ENCODE assay signal across 8 mouse cellular contexts in genomic region chr2:158113591-158114257, GRCm38 (mm10). TPM values are rescaled to one million over a fixed set of nuclear protein-coding genes. Genes with fewer than 3 reads are reported as not detected.
DNase-seq lines count a peak whose midpoint lies in the region; ATAC-seq and TF ChIP-seq lines count a peak whose summit lies in the region.

No protein-coding gene starts in this region.

- no peaks in the 10 kb centered on the region for H3K27me3 ChIP-seq in kidney, embryonic 14.5 days (ENCODE audit: control insufficient read depth, insufficient read depth, low read length)

- H3K27ac ChIP-seq in kidney, embryonic 14.5 days (ENCODE audit: low read depth, low read length) = peak overlapping the region; percentile 93
- H3K27ac ChIP-seq in left cerebral cortex, adult 2 months = no peak overlapping the region

- WGBS in kidney, embryonic 14.5 days = 27% methylated on average over 9 of the region's 9 CpGs

- intact Hi-C loops in left cerebral cortex, adult 2 months (cut with DNase I) = no loop called here

- H3K4me2 ChIP-seq in kidney, embryonic 14.5 days (replicated peaks; ENCODE audit: low read depth, low read length) = peak overlapping the region; percentile 26

- ATAC-seq in kidney, embryonic 14.5 days (ENCODE audit: low FRiP score, low TSS enrichment) = peak; percentile 58; the same call in 1 of the 2 replicates

- TF ChIP-seq CTCF in left cerebral cortex, adult 2 months (IDR thresholded peaks at IDR 0.05) = no peak

- H3K9ac ChIP-seq in kidney, embryonic 14.5 days (ENCODE audit: low read depth, low read length) = no peak overlapping the region; the same call in 1 of the 2 replicates

- H3K36me3 ChIP-seq in kidney, embryonic 14.5 days (ENCODE audit: control insufficient read depth, insufficient read depth, low read length) = peaks cover 3% of the 10 kb centered on the region; the same call in 1 of the 2 replicates

- no peaks in the 10 kb centered on the region for H3K9me3 ChIP-seq in kidney, embryonic 14.5 days (ENCODE audit: control insufficient read depth, low read length)

- no peak overlapping the region for H3K4me3 ChIP-seq in kidney, embryonic 14.5 days (ENCODE audit: low read length)
- no peak overlapping the region for H3K4me3 ChIP-seq in left cerebral cortex, adult 2 months

- H3K4me1 ChIP-seq in kidney, embryonic 14.5 days (ENCODE audit: control insufficient read depth, insufficient read depth, low read length) = peaks cover 28% of the 10 kb centered on the region

- peak; percentile 19 for DNase-seq in spleen, adult 12 weeks (ENCODE audit: low spot score)
- no peak for DNase-seq in spleen, adult 18-20 months
- peak; percentile 55 for DNase-seq in gastrocnemius, postnatal 25 days
- peak; percentile 85 for DNase-seq in lung, postnatal 14 days
- DNase-seq in left cerebral cortex, adult 2 months (ENCODE audit: extremely low spot score in 1 of 2, low spot score in 2 of 2) = no peak
- no peak for DNase-seq in right cerebral cortex, adult 2 months (ENCODE audit: low spot score in 2 of 2)
- DNase-seq in cerebellum, adult 11-12 months = no peak

RNA-seq across cellular contexts. Expression of gene Tgm2, which starts 32.5 kb away (rescaled TPM):
- 10 to 100 TPM; 47.9 to 52.3 TPM for total RNA-seq in gastrocnemius, postnatal 25 days (2021)
- 15.3 and 17.3 TPM in 2 replicates for polyA plus RNA-seq in kidney, embryonic 14.5 days (2014; fragmentation: Nextera tagmentation; extraction: Ambion mirVana)
- 10 to 100 TPM; 12.9 to 14.6 TPM for total RNA-seq in left cerebral cortex, adult 2 months (2021)

Comparison
In these comparisons a context has a peak if more than half of its experiments do, and no peak if none do; other contexts are left out.
1. DNase-seq: peak in spleen, adult 12 weeks (single experiment), gastrocnemius, postnatal 25 days (single experiment) and lung, postnatal 14 days (single experiment); none in spleen, adult 18-20 months (0 of 2), left cerebral cortex, adult 2 months (0 of 2), right cerebral cortex, adult 2 months (0 of 2) and cerebellum, adult 11-12 months (single experiment).